Mouse (Mus musculus) E14TG2a.4 (cell line): ENCODE data around the gene Tifab.

ENCODE experiments used
- CTCF ChIP-seq: conservative IDR thresholded peaks from 2 replicates; pipeline ENCODE4 v1.5.1; 2014; ENCODE audit warnings: low read length
- NANOG ChIP-seq: IDR thresholded peaks from 2 replicates; pipeline ENCODE4 v1.6.1; 2014; ENCODE audit warnings: borderline replicate concordance, low read length, mixed read lengths
- POU5F1 ChIP-seq: IDR thresholded peaks from 2 replicates; pipeline ENCODE4 v1.6.1; 2014; ENCODE audit warnings: low read length, borderline replicate concordance

DNA sequence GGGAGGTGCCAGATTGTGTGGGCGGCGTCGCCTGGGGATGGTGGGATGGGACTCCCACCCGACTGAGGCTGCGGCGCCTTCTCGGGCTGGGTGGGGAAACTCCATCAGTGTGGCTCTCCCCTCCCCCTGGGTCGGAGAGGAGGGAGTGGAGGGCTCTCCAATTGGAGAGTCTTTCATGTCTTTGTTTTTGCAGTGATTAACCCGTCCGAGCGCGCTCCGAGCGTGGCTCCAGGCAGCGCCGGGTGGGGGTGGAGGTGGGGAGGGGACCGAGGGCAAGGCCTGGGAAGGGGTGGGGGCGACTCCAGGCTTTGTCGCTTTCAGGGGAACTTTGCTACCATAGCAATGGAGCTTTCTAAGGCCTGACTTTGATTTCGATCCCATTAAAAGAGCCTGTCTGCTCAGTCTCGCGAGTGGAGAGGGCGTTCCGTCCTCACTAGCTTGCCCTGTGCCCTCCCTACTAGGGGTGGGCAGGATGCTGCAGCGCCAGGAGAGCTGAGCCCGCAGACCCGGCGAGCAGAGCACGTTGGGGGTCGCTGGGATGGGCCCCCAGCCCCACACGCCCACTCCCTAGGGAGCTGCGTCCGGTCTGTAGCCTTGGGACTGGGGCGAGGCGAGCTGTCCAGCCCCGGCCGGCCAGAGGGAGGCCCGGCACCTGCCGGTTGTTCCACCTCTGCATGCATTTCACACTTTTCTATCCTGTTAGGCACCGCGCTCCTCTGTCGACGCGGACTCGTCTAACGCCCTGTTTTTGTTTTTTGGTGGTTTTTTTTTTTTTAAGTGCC lies 42.6 kb upstream of the Tifab start:
- no peak for TF ChIP-seq CTCF
- TF ChIP-seq POU5F1: no peak
- TF ChIP-seq NANOG: no peak
